Mouse (Mus musculus) frontal cortex, postnatal 36 days (tissue): ENCODE data around the gene Aven.

Source experiments
- DNase-seq, 2 experiments: peaks; one replicate each; pipeline ENCODE4 v3.0.0; 2022; ENCODE audit warnings: low spot score in 2 of 2

The Aven gene

GRCm38 (mm10) chr2:112490483-112491196 lies 2.1 kb upstream of the Aven start:
- no peak for DNase-seq

GRCm38 (mm10) chr2:112491629-112492028 lies 1.1 kb upstream of the Aven start:
- no peak for DNase-seq

DNA sequence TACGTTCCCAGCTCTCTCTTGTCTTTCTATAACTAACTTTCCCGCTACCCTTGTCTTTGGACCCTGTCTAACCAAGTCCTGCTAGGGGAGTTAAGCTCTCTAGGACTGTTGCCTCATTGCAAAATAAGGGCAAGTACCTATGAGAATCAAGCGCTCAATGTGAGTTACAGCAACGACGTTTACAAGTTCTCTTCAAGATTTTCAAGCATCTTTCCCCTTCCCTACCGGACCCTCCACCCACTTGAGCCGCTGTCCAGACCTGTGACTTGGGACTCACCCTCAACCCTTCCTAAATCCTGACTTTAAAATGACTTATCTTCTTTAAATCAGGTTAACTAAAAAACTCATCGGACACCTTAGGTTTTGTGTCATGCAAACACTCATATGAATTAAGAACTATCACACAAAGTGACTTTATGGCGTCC lies 321 bp upstream of the Aven start:
- DNase-seq = no peak

DNA sequence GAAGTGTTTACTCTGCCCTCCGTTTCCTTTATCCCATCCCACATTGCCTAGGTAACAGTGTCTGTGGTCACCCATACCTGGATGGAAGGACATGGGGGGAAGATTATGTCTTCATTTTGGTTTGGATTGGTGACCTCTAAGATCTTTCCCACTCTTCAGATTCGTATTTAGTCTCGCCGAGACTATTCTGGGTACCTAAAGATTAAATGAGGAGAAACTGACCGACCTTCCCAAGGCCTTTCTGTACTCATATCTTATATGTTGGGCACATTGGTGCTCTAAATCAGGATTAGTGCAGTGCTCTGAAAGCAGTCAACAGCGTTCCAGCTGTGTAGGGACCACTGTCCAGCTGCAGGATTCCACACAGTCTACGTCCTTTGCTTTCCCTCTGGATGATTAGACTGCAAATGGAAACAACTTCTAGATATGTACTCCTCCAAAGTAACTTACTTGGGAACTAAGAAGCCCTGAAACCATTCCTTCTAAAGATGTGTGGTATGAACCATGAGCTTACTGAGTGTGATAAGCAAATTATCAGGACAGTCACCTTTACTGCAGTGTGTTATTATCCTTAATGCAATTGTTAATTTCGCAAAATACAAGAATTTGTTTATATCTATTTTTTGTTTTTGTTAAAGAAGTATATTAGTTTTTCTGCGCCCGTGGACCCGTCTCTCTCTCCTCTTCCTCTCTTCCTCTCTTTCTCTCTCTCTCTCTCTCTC lies 936 bp downstream of the Aven start:
- no peak for DNase-seq

DNA sequence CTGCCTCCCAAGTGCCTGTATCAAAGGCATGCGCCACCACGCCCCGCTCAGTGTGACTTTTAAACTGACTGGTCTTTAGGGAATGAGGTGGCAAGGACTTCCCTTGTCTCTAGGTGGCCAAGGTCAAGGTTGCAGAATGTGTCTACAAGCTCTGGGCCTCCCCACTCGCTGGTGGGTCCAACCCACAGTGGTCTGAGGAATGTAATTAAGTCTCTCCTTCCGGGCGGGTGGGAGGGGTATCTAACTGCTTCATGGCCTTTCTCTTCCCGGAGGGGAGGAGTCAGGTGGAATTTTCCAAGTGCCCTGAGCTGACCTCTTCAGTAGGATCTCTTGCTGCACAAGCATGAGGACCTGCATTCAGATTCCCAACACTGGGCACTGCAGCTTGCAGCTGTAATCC lies 5.1 kb downstream of the Aven start:
- DNase-seq = no peak

GRCm38 (mm10) chr2:112501209-112501608 lies 8.4 kb downstream of the Aven start:
- peak; percentile 61 to 86 for DNase-seq

GRCm38 (mm10) chr2:112503978-112504377 lies 11.2 kb downstream of the Aven start:
- no peak for DNase-seq

- no peak for DNase-seq
Observed at GRCm38 (mm10) chr2:112506841-112507435, 14.2 kb downstream of the Aven start.

DNA sequence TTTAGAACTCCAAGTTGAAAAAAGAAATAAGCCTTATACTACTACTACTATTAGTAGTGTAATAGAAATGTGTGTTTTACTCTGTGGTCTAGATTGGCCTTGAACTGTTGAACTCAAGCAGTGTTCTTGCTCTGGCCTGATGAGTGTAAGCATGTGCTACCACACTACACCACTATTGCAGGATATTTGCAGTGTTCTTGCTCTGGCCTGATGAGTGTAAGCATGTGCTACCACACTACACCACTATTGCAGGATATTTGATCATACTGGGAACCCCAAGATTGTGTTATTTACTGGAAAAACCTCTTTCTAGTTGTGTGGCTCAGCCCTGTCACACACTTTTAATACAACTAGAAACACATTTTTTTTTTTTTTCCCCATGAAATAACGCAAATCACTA lies 14.7 kb downstream of the Aven start:
- no peak for DNase-seq

- DNase-seq = no peak
Observed at GRCm38 (mm10) chr2:112510140-112510539, 17.4 kb downstream of the Aven start.

DNA sequence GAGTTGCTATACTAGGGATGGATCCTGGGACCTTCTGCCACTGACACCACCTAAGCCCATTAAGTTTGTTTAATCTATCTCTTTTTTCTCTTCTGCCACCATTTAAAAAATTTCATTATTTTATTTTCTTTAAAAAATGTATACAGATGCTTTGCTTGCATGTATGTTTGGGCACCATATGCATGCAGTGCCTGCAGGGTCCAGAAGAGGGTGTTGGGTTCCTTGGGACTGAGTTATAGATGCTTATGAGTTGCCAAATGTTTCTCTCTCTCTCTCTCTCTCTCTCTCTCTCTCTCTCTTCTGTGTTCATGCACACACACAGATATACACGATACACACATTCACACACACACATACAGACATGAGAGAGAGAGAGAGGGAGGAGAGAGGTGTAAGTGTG lies 20.3 kb downstream of the Aven start:
- DNase-seq = no peak

GRCm38 (mm10) chr2:112516728-112517127 lies 24.0 kb downstream of the Aven start:
- no peak for DNase-seq

DNA sequence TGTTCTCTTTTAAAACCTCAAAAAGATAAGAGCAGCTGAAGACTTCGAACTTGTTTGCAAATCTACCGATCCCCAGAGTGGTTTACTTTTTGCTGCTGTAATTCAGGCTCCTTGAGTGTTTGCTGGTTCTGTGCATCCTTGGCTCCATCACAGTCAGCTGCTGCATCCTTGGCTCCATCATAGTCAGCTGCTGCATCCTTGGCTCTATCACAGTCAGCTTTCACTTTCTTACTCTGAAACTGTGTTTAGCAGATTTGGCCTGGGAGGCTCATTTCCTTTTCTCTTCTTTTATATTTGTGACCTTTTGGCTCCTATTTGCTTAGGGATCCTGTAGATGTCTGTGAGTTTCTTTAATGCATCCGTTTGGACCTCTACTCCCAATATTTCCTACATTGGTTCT lies 24.5 kb downstream of the Aven start:
- DNase-seq = no peak

GRCm38 (mm10) chr2:112518541-112518940 lies 25.8 kb downstream of the Aven start:
- no peak for DNase-seq

- no peak for DNase-seq
Observed at GRCm38 (mm10) chr2:112520526-112521482, 28.0 kb downstream of the Aven start.

- DNase-seq = no peak
Observed at GRCm38 (mm10) chr2:112526933-112527332, 34.2 kb downstream of the Aven start.

GRCm38 (mm10) chr2:112532812-112533496 lies 40.2 kb downstream of the Aven start:
- no peak for DNase-seq

DNA sequence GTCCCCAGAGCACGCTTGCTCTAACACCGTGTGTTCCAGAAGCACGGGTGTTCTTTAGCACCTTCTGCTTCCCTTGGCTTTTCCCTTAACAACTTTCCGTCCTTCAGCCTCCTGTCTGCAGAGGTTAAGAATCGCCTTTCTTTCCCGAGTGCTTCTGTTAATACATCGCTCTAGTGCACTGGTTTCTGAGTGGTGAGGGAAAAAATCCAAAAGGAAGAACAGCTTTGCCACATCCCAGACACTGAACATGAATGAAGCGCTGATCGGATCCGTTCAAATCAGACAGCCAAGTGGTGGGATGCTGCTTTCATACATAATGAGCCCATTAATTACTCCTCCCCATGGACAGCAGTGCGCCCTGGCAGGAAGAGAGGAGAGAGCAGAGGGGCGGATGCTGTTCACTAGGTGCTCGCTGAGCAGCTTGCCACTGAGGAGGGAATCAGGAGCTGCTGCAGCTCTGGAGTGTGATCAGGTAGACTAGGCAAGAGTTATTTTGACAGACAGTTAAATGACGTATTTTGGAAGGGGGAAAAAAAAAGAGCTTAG lies 42.0 kb downstream of the Aven start:
- peak in 1 of 2 experiments; percentile 6 for DNase-seq

DNA sequence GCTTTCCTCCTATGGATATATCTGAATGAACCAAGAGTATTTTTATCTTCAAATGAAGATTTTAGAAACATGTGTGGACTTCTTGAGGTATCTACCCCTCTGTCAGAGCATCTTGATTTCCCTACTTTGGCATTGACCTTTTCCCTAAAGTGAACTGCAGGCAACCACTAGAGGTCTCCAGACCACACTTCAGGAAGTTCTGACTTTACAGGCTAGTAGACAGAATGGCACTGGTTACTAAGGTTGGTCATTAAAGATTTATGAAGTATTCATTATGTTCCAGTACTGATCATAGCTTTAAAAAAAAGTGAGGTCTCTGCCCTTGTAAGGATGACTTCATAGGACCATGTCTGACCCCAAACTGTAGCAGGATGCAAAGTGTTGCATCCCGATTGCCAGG lies 46.0 kb downstream of the Aven start:
- DNase-seq = no peak

- DNase-seq = peak; percentile 14 to 43
Observed at GRCm38 (mm10) chr2:112541695-112542285, 49.0 kb downstream of the Aven start.

DNA sequence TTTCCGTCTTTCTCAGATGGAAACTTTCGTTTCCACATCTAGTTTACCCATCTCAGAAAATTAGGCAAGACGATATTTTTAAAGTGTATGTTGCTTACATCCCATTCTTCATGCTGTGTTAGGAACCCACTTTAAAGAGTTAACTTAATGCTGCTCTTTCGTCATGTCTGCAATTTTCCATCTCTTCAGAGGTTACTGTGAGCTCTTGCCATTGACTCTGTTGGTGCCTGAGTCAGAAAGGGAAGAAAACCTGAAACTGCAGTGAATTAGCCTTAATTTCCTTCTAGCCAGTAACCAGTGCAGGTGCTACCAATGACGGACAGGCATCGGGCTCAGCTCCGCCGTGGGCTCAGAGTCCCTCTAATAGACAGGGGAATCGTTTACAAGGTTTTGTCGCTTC lies 63.8 kb downstream of the Aven start:
- no peak for DNase-seq
